Mouse (Mus musculus) stomach, postnatal 0 days (tissue): ENCODE data around the gene Smim4. TPM values are rescaled to one million over a fixed set of nuclear protein-coding genes. Genes with fewer than 3 reads are reported as not detected.

Source experiments
- ATAC-seq: fragments of 200-750 bp; cut with Nextera tagmentation; 2 replicates; pipeline ENCODE4 v1.8.0; 2017; ENCODE audit not compliant: low FRiP score, low TSS enrichment
- DNase-seq: peaks from one replicate; pipeline ENCODE4 v3.0.0-alpha.2; 2016; ENCODE audit warnings: low spot score
- H3K27ac ChIP-seq: fragments of 300-500 bp; sonication (generic); replicated peaks from 2 replicates; pipeline ENCODE4 v1.5.1; 2014; ENCODE audit warnings: mild to moderate bottlenecking, control low read depth
- H3K27me3 ChIP-seq: fragments of 300-500 bp; sonication (generic); 2 replicates; pipeline ENCODE4 v1.6.1; 2014; ENCODE audit warnings: low read length; ENCODE audit not compliant: control insufficient read depth, insufficient read depth
- H3K36me3 ChIP-seq: fragments of 300-500 bp; sonication (generic); 2 replicates; pipeline ENCODE4 v1.6.1; 2014; ENCODE audit warnings: low read length, mixed read lengths; ENCODE audit not compliant: control insufficient read depth, insufficient read depth
- H3K4me1 ChIP-seq: fragments of 300-500 bp; sonication (generic); replicated peaks from 2 replicates; pipeline ENCODE4 v1.6.1; 2014; ENCODE audit warnings: antibody characterized with exemption; ENCODE audit not compliant: control insufficient read depth, insufficient read depth
- H3K4me2 ChIP-seq: fragments of 300-500 bp; sonication (generic); replicated peaks from 2 replicates; pipeline ENCODE4 v1.6.1; 2014; ENCODE audit warnings: low read depth, mild to moderate bottlenecking, control low read depth, moderate library complexity
- H3K4me3 ChIP-seq: fragments of 300-500 bp; sonication (generic); 2 replicates; pipeline ENCODE4 v1.5.1; 2014; ENCODE audit warnings: low read depth, low read length, control low read depth
- H3K9ac ChIP-seq: fragments of 300-500 bp; sonication (generic); 2 replicates; pipeline ENCODE4 v1.6.1; 2014; ENCODE audit warnings: mild to moderate bottlenecking, low read length, control low read depth, mixed read lengths
- H3K9me3 ChIP-seq: fragments of 300-500 bp; sonication (generic); 2 replicates; pipeline ENCODE4 v1.6.1; 2016; ENCODE audit warnings: low read length; ENCODE audit not compliant: control insufficient read depth
- CTCF ChIP-seq: IDR thresholded peaks from 2 replicates; pipeline ENCODE4 v1.5.1; 2016; ENCODE audit warnings: antibody characterized with exemption, low read depth, mild to moderate bottlenecking, moderate library complexity
- EP300 ChIP-seq: optimal IDR thresholded peaks from 2 replicates; pipeline ENCODE3; 2016; ENCODE audit warnings: antibody characterized with exemption
- WGBS: fragments of 180-500 bp; shearing (Covaris S2); extraction: QIAGEN DNeasy Blood & Tissue Kit; methylation state at CpG from one replicate; pipeline ENCODE4 v1.1.7; 2014; 5-methylcytosine and 5-hydroxymethylcytosine counted together
- polyA plus RNA-seq: library from polyadenylated mRNA; unstranded; fragments of >200 nt; fragmentation: Nextera tagmentation; extraction: Ambion mirVana; gene quantifications from 2 replicates; pipeline ENCODE4 v1.2.1, GENCODE M21; 2015

Gene Smim4
- polyA plus RNA-seq, 1 experiment from 2014 or later: 108 TPM

DNA sequence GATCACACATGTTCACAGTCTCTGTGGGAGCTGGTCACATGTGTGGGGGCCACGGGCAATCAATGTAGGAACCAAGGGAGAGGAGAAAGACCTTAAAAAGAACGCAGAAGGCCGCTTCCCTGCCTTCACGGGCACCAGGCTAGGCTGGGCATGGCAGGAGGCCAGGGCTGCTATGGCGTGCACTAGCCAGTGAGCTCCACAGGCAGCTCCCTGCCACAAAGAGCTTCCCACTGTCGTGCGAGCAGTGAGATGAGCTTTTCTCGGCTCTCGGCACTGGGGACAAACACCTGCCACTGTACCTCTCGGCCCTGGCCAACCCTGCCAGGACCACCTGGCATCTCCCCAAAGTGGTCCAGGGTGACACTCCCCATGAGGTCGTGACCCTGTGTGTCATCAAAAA lies 42.6 kb upstream of the Smim4 start:
- Histone ChIP-seq H3K4me3 (no peak overlapping the region), H3K36me3 (peaks cover 40% of the 10 kb centered on the region), H3K27me3 (no peaks in the 10 kb centered on the region), H3K4me1 (no peaks in the 10 kb centered on the region), H3K9ac (no peak overlapping the region), H3K27ac (no peak overlapping the region), H3K4me2 (no peak overlapping the region), H3K9me3 (no peaks in the 10 kb centered on the region)
- no peak for ATAC-seq
- WGBS: 87% methylated on average over 11 of the region's 11 CpGs
- no peak for DNase-seq
- no peak for TF ChIP-seq CTCF

DNA sequence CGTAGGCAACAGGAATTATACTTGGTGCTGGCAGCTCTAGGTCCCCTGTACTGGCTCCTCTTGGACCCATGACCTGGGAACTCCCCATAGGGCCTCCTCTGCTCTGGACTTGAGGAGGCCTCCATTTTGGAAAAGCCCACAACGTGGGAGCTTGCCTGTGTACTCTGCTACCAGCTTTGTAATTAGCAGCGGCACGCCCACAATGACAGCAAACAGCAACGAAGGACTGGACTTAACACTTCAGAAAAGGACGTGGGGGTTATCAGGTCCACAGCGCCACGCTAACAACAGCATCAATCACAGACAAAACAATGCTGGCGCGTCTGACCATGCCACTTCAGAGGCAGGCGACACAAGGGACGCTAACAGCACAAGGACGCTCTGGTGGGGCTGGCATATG lies 42.2 kb upstream of the Smim4 start:
- no peaks in the 10 kb centered on the region for H3K9me3 ChIP-seq
- H3K27ac ChIP-seq: no peak overlapping the region
- WGBS: 80% methylated on average over 13 of the region's 13 CpGs
- no peak for TF ChIP-seq CTCF
- ATAC-seq: no peak
- H3K4me3 ChIP-seq: no peak overlapping the region
- H3K4me1 ChIP-seq: no peaks in the 10 kb centered on the region
- H3K36me3 ChIP-seq: peaks cover 35% of the 10 kb centered on the region
- no peak overlapping the region for H3K4me2 ChIP-seq
- DNase-seq: no peak
- H3K9ac ChIP-seq: no peak overlapping the region
- H3K27me3 ChIP-seq: no peaks in the 10 kb centered on the region

DNA sequence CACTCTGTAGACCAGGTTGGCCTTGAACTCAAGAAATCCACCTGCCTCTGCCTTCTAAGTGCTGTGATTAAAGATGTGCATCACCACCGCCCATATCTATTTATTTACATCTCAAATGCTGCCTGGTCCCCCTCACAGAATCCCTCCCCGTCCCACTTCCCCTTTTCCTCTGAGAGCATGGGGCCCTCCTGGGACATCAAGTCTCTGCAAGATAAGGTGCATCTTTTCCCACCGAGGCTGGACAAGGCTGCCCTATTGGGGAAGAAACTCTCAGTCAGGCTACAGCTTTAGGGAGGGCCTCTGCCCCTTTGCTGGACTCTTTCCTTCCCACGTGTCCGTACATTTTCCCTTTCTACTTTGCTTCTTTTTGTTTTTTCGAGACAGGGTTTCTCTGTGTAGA lies 40.8 kb upstream of the Smim4 start:
- Histone ChIP-seq H3K9me3 (no peaks in the 10 kb centered on the region), H3K4me2 (no peak overlapping the region), H3K4me1 (no peaks in the 10 kb centered on the region), H3K36me3 (peaks cover 34% of the 10 kb centered on the region), H3K27me3 (no peaks in the 10 kb centered on the region), H3K9ac (no peak overlapping the region), H3K4me3 (no peak overlapping the region), H3K27ac (no peak overlapping the region)
- no peak for TF ChIP-seq EP300
- no peak for TF ChIP-seq CTCF
- DNase-seq (no peak), ATAC-seq (no peak)
- WGBS: 66% methylated on average over 6 of the region's 6 CpGs

DNA sequence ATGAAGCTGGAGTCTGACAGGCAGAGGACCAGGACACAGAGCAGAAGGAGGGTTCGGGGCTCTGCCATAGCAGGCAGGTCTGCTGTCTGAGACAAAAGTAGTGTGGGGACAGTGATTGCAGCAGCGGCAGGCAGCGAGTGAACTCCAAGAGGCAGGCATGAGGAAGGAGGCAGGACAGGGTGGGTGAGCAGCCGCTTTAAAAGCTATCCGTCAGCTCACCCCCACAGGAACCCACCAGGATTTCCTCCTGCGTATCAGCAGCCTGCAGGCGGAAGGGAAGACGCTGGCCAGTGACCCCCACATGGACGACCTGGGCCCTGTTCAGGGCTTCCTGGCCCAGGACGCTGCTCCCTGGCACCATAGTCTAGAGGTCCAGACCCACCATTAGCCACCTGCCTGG lies 39.7 kb upstream of the Smim4 start, which contains the start of gene Stab1:
Gene Stab1 (minus strand): TSS at position 217 of the 400 bp plus-strand sequence.
- peak within 1 kb of the TSS; percentile 18; the same call in 1 of the 2 replicates for H3K27ac ChIP-seq
- H3K9me3 ChIP-seq: no peaks in the 10 kb centered on the region
- H3K27me3 ChIP-seq: no peaks in the 10 kb centered on the region
- H3K36me3 ChIP-seq: peaks cover 25% of the 10 kb centered on the region
- peak within 1 kb of the TSS; percentile 36 for H3K4me2 ChIP-seq
- peak within 1 kb of the TSS; percentile 15; the same call in 1 of the 2 replicates for H3K4me3 ChIP-seq
- no peaks in the 10 kb centered on the region for H3K4me1 ChIP-seq
- DNase-seq: no peak
- no peak for ATAC-seq
- TF ChIP-seq CTCF (no peak), EP300 (no peak)
- 37% methylated on average over 10 of the region's 10 CpGs for WGBS
- H3K9ac ChIP-seq: peak within 1 kb of the TSS; percentile 8; the same call in 1 of the 2 replicates

DNA sequence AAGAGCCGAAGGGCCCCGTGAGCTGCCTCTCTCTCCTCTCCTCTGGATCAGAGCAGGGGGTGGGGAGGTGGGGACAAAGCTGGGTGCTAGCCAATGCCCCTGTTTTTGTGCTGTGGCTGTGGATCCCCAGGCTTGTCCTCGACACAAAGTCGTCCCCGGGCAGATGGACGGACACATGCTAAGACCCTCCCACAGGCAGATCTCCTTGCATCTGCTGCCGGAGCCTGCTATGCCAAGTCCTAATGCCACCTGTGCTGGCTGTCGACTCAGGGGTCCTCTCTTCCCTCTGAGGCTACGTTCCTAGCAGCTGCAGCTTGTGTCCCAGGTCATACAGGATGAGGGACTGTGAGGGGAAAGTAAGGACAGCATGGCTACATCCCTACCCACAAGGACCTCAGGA lies 38.1 kb upstream of the Smim4 start:
- peaks cover 11% of the 10 kb centered on the region for H3K36me3 ChIP-seq
- H3K9me3 ChIP-seq: no peaks in the 10 kb centered on the region
- DNase-seq (no peak), ATAC-seq (no peak)
- H3K4me1 ChIP-seq: no peaks in the 10 kb centered on the region
- H3K4me2 ChIP-seq: peak overlapping the region; percentile 36
- H3K27me3 ChIP-seq: no peaks in the 10 kb centered on the region
- peak overlapping the region; percentile 15; the same call in 1 of the 2 replicates for H3K4me3 ChIP-seq
- H3K9ac ChIP-seq: peak overlapping the region; percentile 27; the same call in 1 of the 2 replicates
- 53% methylated on average over 9 of the region's 9 CpGs for WGBS
- H3K27ac ChIP-seq: 0 out of 2 replicates have a peak overlapping the region, but pooled peaks have one; percentile 35
- TF ChIP-seq EP300 (no peak), CTCF (no peak)

DNA sequence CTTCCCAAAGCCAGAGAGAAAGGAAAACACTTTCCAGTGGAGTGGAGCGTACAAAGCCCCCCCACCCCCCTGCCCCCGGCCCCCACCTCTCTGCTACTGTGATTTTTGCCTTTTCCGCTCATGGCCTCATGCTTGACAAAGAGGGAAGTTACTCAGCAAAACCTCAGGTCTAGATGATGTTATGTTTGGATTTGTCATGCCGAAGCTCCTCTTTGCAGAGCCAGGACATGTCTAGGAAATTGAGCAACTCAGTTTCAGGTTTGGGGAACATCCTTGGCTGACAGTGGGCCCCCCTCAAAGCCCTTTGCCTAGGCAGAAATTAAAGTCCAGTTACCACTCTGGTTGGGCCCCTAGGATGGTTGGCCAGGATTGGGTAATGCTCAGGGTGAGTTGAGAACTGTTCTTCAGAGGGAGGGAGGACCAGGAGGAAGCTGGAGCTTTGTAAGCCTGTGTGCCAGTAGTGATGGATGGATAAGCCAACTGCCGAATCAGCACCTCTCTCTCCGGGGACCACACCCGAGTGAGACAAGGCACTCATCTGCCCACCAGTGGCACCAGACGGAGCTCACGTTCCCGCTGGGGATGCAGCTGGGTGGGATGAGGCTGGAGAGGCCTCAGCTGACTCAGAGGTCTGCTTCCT lies 37.4 kb upstream of the Smim4 start:
- 20% methylated on average over 10 of the region's 10 CpGs for WGBS
- H3K9me3 ChIP-seq: no peaks in the 10 kb centered on the region
- peak overlapping the region; percentile 27; the same call in 1 of the 2 replicates for H3K9ac ChIP-seq
- DNase-seq (no peak), ATAC-seq (peak; percentile 53; the same call in 1 of the 2 replicates)
- H3K4me1 ChIP-seq: no peaks in the 10 kb centered on the region
- no peak overlapping the region for H3K4me2 ChIP-seq
- H3K4me3 ChIP-seq: no peak overlapping the region
- TF ChIP-seq EP300: no peak
- TF ChIP-seq CTCF: no peak
- H3K36me3 ChIP-seq: peaks cover 4% of the 10 kb centered on the region
- H3K27ac ChIP-seq: 0 out of 2 replicates have a peak overlapping the region, but pooled peaks have one; percentile 18
- H3K27me3 ChIP-seq: no peaks in the 10 kb centered on the region
